Mouse (Mus musculus) cerebellum, postnatal 25 days (tissue): ENCODE results near the gene Kcng4.

Source experiments
- DNase-seq, 2 experiments: peaks; one replicate each; pipeline ENCODE4 v3.0.0; 2021; ENCODE audit warnings: mixed read lengths in 2 of 2

Gene Kcng4

GRCm38 (mm10) chr8:119635378-119635777, at the start of gene Kcng4:
Gene Kcng4 (minus strand): TSS chr8:119635680.
- peak in 1 of 2 experiments; percentile 22 for DNase-seq

- DNase-seq: no peak
Observed at GRCm38 (mm10) chr8:119679184-119679583, 43.7 kb upstream of the Kcng4 start.

GRCm38 (mm10) chr8:119678138-119678843, 42.8 kb upstream of the Kcng4 start:
- DNase-seq: peak in 1 of 2 experiments; percentile 25

DNA sequence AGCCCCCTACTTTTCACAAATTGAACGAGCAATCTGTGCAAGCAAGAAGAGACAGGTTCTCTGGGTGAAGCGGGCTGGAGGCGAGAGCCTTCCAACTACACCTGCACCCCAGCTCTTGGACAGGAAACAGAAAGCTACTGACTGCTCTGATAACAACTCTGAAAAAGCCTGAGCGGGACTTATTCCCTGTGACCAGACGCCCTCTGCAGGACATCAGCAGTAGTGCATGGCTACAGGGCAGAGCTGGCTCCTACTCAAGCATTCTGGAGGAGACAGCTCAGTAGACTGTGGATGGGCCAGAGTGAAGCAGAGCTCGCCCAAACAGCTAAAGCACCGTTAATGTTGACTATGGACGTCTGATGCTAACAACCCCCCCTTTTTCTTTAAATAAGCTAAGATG, 40.9 kb upstream of the Kcng4 start:
- DNase-seq: peak; percentile 93 to 94

- no peak for DNase-seq
Observed at GRCm38 (mm10) chr8:119675457-119675856, 40.0 kb upstream of the Kcng4 start.

- DNase-seq: no peak
Observed at GRCm38 (mm10) chr8:119673976-119674555, 38.6 kb upstream of the Kcng4 start.

DNA sequence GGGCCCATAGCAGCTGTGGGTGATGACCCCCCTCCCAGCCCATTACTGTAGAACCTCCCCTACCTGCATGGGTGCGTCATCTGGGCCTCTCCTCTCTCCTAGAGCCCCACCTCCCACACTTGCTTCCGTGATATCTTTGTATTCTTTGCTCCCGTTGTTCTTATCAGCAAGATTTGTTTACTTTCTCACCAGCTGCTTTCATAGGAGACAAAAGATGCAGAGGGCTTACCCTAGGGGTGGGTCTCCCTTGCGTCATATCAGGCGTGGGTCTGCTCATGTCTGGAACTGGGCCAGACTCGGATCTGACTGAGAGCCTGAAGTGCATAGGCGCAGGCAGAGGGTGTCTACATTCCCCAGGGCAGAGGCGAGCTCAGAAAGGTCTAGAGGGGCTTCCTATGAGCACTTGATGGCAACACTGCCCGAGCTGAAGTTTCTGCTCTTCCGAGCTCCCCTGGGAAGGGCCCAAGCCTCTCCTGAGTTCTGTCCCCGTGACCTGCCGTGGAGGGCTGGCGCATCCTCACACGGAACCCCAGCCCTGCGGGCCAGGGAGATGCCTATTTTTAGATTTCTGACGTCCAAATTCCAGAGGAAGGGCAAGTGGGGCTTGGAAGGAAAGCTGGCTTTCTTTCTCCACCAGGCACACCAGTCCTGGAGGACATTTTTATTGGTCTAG, 35.1 kb upstream of the Kcng4 start:
- DNase-seq: no peak

GRCm38 (mm10) chr8:119669284-119669683, 33.8 kb upstream of the Kcng4 start:
- DNase-seq: no peak

DNA sequence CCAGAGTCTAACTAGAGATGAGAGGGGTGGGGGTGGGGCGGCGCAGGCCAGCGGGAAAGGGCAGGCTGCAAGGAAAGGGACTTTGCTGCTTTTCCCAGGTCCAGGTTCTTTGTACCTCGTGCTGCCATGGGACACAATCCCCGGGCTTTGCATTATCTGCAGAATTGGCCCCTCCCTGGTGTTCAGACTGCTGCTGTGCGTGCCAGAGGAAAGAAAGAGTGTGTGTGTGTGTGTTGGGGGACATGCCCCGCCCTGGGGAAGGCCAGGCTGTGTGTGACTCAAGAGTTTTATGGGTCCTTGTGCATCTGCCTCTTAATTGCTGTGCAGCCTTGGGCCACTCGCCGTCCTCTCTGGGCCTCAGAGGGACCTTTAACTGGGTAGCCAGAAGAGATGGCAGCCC, 33.0 kb upstream of the Kcng4 start:
- DNase-seq: no peak

- DNase-seq: peak in 1 of 2 experiments; percentile 13
Observed at GRCm38 (mm10) chr8:119666219-119666951, 30.9 kb upstream of the Kcng4 start, which contains the start of gene Wfdc1. Gene Wfdc1 (plus strand): TSS chr8:119666365.

- peak in 1 of 2 experiments; percentile 18 for DNase-seq
Observed at GRCm38 (mm10) chr8:119665270-119665669, 29.8 kb upstream of the Kcng4 start.

- DNase-seq: no peak
Observed at GRCm38 (mm10) chr8:119663440-119663839, 28.0 kb upstream of the Kcng4 start.

GRCm38 (mm10) chr8:119661892-119662291, 26.4 kb upstream of the Kcng4 start:
- DNase-seq: no peak

GRCm38 (mm10) chr8:119661081-119661480, 25.6 kb upstream of the Kcng4 start:
- DNase-seq: peak in 1 of 2 experiments; percentile 43

DNA sequence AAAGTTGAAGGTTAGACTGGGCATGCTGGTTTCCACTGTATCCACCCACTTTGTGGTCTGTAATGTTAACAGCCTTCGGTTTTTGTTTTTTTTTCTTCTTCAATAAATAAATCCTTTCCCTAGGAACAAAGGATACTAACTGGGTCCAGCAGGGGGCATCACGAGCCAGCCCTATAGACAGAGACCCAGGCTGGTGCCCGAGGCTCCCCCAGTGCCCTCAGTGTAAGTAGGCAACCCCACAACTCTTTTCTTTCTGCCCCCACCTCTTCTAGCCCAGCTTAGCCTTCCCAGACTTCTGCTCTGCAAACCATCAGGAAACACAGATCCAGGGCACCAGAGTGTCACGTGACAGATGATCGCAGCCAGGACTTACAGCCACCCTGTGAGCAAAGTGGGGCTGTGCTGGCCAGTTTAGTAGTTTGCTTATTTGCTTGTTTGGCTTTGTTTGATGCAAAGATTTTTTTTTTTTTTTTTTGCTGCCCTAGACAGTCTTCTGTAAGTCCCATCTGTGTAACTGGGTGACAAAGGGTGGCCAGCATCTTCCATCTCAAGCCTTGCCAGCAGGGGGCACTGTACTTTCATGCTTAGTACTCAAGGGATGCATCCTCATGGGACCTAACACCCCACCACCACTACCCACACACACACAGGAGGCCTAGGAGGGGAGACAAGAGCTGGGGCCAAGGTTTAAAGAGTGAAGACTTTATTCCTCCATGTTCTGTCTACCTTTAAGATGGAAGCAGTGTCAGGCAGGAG, 21.4 kb upstream of the Kcng4 start:
- peak in 1 of 2 experiments; percentile 27 for DNase-seq

DNA sequence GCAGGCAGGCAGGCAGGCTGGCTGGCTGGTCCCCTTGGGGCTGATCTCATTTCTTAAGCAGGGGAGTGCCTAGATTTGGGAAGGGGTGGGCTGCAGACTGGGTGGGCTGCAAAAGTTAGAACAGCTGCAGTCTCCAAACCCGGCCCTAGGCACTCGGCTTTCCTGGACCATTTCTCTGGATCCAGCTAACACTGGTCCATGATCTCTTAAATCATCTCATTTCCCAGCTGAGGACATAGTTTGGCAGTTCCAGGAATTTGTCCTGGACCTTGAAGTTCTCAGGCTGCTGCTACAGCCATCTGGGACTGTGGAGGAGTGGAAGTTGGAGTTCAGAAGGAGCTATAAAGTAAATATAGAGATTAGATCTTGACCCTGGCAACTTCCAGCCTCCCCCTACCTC, 15.8 kb upstream of the Kcng4 start:
- no peak for DNase-seq

GRCm38 (mm10) chr8:119646846-119647245, 11.4 kb upstream of the Kcng4 start:
- no peak for DNase-seq

GRCm38 (mm10) chr8:119646197-119646596, 10.7 kb upstream of the Kcng4 start:
- no peak for DNase-seq

GRCm38 (mm10) chr8:119644981-119645597, 9.6 kb upstream of the Kcng4 start:
- DNase-seq: no peak

- DNase-seq: no peak
Observed at GRCm38 (mm10) chr8:119644429-119644960, 9.0 kb upstream of the Kcng4 start.

GRCm38 (mm10) chr8:119642960-119643359, 7.5 kb upstream of the Kcng4 start:
- peak in 1 of 2 experiments; percentile 39 for DNase-seq

DNA sequence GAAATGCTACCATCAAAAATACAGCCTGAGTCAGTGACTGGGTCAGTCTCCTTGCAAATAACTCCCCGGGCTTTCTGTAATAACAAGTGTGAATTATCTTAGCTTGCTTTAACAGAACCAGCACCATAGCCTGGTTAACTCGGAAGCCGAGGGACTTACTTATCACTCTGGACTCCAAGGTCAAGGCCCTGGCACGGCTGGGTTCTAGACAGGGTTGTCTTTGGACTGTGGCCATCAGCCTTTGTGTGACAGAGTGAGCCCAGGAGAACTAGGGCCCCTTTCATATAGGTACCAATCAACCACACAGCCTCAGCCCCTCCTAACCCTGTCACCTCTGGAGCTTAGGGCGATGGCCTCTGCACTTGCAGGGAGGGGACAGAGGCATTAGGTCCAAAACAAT, 5.6 kb upstream of the Kcng4 start:
- DNase-seq: no peak
